Mouse (Mus musculus): ENCODE measurements around the gene Cox8c.

The Cox8c gene

DNA sequence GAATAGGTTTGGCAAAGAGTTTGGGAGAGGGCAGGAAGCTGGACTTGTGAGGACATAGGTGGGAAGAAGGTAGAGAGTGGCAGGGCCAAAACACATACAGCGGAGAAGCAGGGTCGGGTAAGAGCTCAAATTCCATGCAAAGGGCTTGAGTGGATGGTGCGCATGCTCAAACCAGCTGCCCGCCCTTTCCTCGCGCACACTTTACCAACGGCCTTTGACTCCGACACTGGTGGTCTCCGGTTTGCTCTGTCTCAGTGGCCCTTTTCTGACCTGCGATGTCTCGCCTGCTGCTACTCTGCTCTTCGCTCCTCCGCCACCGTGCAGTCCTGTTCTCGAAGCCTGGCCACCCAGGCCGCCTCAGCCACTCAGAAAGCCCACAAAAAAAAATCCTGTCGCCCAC is at the start of gene Cox8c:
Gene Cox8c (plus strand): TSS at position 226 of the 400 bp plus-strand sequence.
- DNase-seq, result no peak

- DNase-seq, result no peak
Measured at GRCm38 (mm10) chr12:102860806-102861205, 38.3 kb upstream of the Cox8c start.

DNA sequence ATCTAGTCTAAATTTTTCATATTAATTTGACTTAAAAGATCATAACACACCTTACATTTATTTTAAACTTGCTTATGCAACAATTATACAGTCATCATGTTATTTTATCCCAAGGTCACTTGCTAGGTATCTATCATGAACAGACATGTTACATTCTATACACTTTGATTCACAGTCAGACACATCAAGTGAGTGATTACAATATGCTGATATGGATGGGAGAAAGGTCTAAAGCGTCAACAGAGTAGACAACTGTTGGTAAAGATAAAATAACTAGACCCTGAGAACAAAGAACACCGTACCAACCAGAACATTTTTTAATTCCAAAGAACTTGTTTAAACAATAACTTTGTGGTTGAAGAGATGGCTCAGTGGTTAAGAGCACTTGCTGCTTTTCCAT is 29.3 kb upstream of the Cox8c start:
- DNase-seq, result no peak

DNA sequence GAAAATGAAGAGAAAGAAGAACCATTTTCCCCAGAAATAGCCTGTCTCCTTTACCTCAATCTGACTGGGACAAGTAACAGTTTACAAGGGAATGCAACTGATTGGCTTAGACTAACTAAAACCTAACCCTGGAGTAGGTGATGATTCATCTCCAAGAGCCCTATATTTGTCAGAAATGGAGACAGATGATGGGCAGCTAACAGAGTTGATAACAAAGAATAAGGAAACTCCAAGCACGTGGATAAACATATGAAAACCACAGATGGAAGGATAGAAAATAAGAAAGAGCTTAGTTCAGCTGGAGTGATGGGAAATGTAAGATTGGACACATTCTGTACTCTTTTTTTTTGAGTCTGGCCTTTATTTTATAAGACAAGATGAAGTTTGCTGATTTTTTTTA is 28.6 kb upstream of the Cox8c start:
- DNase-seq, result no peak

GRCm38 (mm10) chr12:102877301-102878030 is 21.6 kb upstream of the Cox8c start:
- DNase-seq, result peak; percentile 44

DNA sequence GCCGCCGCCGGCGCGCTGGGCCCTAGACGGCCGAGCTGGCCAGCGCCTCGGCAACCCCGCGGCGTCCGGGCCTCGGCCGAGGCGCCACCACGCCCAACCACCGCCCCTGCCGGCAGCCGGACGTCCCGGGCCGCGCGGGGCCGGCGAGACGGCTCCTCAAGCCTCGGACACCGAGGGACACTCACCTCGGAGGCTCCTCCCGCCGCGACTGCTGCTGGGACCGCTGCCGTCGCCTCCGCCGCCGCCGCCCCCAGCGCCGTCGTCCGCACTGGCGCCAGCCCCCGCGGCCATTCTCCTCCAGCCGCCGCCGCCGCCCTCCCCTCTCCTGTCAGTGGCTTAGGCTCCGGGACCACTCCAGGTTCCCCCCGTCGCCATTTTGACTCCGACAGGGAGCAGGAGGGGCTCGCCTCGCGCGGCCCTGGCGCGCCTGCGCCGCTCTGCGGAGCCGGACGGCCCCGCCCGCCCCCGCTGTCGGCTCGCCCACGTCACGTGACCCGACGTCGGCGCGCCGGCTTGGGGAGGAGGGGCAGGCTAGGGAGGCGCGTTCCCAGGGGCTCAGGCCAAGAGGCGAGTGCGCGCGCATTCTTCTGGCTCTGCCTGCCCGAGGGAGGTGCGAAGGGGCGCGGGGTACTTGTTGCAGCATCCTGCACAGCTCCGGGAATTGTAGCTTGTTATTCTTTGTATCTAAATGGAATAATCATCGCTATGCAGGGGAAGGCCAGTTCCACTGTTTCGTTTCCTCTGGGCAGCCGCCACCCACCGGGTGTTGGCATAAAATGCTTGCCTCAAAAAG is 20.9 kb upstream of the Cox8c start, which contains the start of gene Btbd7:
Gene Btbd7 (minus strand): TSS at position 441 of the 793 bp plus-strand sequence.
- peak; percentile 95 for DNase-seq

- DNase-seq, result no peak
Measured at GRCm38 (mm10) chr12:102878901-102879300, 20.2 kb upstream of the Cox8c start.

- DNase-seq, result peak; percentile 74
Measured at GRCm38 (mm10) chr12:102885735-102886134, 13.4 kb upstream of the Cox8c start.

DNA sequence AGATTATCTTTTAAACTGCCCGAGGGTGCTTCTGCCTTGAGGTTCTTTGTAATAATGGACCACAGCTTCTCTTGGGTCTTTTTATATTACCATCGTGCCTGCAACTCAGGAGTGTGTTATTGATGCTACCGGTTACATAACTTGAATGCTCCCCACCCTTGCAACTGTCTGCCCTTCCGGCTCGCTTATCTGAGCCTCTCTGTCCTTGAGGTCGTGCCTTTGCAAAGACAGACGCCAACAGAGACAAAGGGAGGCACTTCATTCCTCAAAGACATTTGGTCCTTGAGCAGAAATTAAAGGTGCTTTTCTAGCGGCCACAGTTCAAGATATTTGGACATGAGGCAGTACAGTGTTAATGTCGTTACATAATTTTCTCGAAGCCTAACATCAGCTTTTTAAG is 11.8 kb upstream of the Cox8c start:
- no peak for DNase-seq

DNA sequence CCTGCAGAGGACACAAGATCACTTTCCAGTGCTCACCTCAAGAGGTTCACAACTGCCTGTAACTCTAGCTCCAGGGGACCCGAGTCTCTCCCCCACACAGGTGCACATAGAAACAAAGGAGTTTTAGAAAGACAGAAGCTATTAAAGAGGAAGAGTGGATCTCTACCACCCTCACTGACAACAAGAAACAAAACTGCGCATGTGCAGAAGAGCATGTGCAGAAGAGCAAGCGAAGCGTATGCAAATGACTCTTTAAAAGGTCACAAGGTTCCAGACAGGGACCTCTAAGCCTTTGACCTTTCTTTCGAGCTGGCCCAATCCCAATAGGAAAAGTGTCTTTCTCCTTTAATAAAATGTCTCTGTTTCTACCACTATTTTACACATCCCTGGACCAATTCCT is 10.5 kb upstream of the Cox8c start:
- no peak for DNase-seq

- no peak for DNase-seq
Measured at GRCm38 (mm10) chr12:102908191-102908590, 9.1 kb downstream of the Cox8c start.

GRCm38 (mm10) chr12:102916073-102916472 is 17.0 kb downstream of the Cox8c start:
- no peak for DNase-seq

DNA sequence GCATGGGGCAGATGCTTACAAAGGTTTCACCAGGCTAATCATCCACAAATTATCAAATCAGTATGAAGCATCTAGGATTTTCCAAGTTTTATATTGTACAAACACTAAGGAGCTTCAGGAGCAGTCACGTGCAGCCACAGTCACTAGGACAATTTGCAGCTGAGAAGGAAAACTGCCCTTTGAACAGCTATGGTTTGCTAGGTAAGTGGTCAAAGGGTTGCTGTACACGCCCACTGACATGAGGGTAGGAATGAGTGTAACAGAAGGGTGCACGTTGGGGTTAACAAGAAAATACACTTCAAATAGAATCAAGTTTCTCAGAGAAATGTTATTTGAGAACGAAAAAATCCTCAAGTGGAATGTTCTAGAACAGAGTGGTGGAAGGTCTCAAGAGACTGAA is 30.6 kb downstream of the Cox8c start:
- no peak for DNase-seq

- DNase-seq, result no peak
Measured at GRCm38 (mm10) chr12:102930335-102930734, 31.2 kb downstream of the Cox8c start.

DNA sequence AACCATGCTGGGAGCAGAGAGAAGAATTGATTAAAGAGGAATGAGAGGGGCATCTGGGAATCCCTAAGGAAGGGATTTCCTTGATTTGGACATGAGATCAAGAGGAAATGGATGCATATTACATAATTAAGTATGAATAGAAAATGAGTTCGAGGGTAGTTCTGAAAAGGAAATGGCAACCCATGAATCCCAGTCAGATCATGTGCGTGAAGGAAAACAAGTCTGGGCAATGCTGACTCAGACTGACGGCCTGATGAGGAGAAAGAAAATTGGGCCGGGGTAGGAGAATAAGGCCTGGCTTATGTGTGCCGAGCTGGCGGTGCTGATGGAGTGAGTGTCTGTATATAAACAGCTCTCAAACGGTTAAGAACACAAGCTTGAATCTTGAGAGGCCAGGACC is 31.7 kb downstream of the Cox8c start:
- DNase-seq, result no peak

- DNase-seq, result no peak
Measured at GRCm38 (mm10) chr12:102935892-102936291, 36.8 kb downstream of the Cox8c start.

GRCm38 (mm10) chr12:102945571-102945970 is 46.5 kb downstream of the Cox8c start:
- DNase-seq, result no peak

DNA sequence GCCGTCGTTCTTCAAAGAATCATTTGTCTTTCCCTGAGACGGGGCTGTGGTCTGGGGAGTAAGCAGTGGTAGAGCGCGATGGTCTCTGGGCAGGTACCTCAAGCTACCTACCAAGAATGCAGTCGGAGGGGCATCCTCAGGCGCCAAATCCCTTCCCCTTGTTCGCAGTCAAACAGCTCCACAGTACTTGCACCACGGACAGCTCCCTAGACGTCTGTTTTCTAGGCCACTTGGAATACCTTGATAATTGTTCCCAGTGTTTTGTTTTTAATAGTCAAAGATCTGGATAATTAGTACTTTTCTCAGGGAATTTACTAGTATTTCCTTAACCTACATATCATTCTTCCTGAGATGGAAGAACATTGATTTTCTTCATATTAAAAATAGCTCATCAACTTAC is 48.7 kb downstream of the Cox8c start:
- DNase-seq, result no peak

DNA sequence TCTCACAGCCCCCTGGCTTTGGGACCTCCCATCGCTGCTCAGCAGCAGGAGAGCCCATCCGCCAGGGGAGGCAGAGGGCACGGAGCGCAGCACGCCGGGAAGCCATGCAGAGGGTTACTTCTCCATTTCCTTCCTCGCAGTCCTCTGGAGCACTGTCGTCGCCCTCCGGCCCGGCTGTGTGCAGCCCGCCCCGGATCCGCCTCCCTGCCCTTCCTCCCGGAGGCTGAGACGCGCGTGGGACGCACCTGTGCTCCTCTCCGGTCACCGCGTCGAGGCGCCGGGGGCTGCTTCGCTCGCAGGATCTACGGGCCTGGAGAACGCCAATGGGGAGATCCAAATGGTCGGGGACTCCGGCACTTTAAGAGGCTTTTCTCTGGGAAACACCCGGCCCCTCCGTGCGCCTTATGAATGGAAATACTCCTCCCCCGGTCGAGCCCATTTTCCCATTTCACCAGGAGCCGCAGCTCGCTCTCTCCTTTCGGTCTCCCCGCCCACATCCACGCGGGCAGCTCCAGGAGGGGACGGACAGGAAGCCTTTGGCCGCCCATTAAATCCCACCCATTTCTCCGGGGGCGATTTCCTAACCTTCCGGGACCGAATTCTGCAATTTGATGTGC is 49.8 kb downstream of the Cox8c start, which contains the start of gene Unc79:
Gene Unc79 (plus strand): TSS at position 82 of the 617 bp plus-strand sequence.
- peak; percentile 90 for DNase-seq

GRCm38 (mm10) chr12:102949395-102950208 is 50.5 kb downstream of the Cox8c start:
- peak; percentile 87 for DNase-seq
